Mouse (Mus musculus) heart, postnatal 0 days (tissue): ENCODE measurements at regions not wholly inside any gene's neighbourhood (a gene's known extent, or its start where the extent isn't known, plus 50 kb on each side); places are given as distances from the start of the nearest gene placed in this dataset.
"Not testable (repeated sequence)": the region's sequence is repeated elsewhere in the genome, so short reads cannot be mapped to it uniquely, and the experiment has no call there.

ENCODE experiments used
- ATAC-seq: fragments of 200-750 bp; cut with Nextera tagmentation; 2 replicates; pipeline ENCODE4 v1.8.0; 2017; ENCODE audit warnings: low read depth, moderate number of reproducible peaks, moderate library complexity; ENCODE audit not compliant: insufficient read depth
- DNase-seq: peaks from one replicate; pipeline ENCODE4 v3.0.0-alpha.2; 2016; ENCODE audit warnings: low spot score
- H3K27ac ChIP-seq: fragments of 300-500 bp; sonication (generic); 2 replicates; pipeline ENCODE4 v1.5.1; 2014; ENCODE audit warnings: low read depth, mild to moderate bottlenecking
- H3K27me3 ChIP-seq: fragments of 300-500 bp; sonication (generic); 2 replicates; pipeline ENCODE4 v1.6.1; 2014; ENCODE audit warnings: low read length, mixed read lengths; ENCODE audit not compliant: control insufficient read depth, insufficient read depth
- H3K36me3 ChIP-seq: fragments of 300-500 bp; sonication (generic); replicated peaks from 2 replicates; pipeline ENCODE4 v1.6.1; 2014; ENCODE audit warnings: low read length, mixed read lengths; ENCODE audit not compliant: control insufficient read depth, insufficient read depth
- H3K4me1 ChIP-seq: fragments of 300-500 bp; sonication (generic); 2 replicates; pipeline ENCODE4 v1.6.1; 2014; ENCODE audit warnings: antibody characterized with exemption; ENCODE audit not compliant: control insufficient read depth, insufficient read depth
- H3K4me2 ChIP-seq: fragments of 300-500 bp; sonication (generic); 2 replicates; pipeline ENCODE4 v1.6.1; 2014; ENCODE audit warnings: low read depth, mild to moderate bottlenecking, low read length, moderate library complexity
- H3K4me3 ChIP-seq: fragments of 300-500 bp; sonication (generic); 2 replicates; pipeline ENCODE4 v1.5.1; 2014; ENCODE audit warnings: low read depth, low read length
- H3K9ac ChIP-seq: fragments of 300-500 bp; sonication (generic); replicated peaks from 2 replicates; pipeline ENCODE4 v1.6.1; 2014; ENCODE audit warnings: low read depth, low read length, mixed read lengths
- H3K9me3 ChIP-seq: fragments of 300-500 bp; sonication (generic); replicated peaks from 2 replicates; pipeline ENCODE4 v1.6.1; 2016; ENCODE audit warnings: low read length; ENCODE audit not compliant: control insufficient read depth
- CTCF ChIP-seq: IDR thresholded peaks from 2 replicates; pipeline ENCODE4 v1.5.1; 2016; ENCODE audit warnings: antibody characterized with exemption, control low read depth, low read depth
- EP300 ChIP-seq: IDR thresholded peaks from 2 replicates; pipeline ENCODE4 v1.6.1; 2016; ENCODE audit warnings: antibody characterized with exemption, low read depth
- WGBS: fragments of 180-500 bp; shearing (Covaris S2); extraction: QIAGEN DNeasy Blood & Tissue Kit; methylation state at CpG from one replicate; pipeline ENCODE4 v1.1.7; 2014; 5-methylcytosine and 5-hydroxymethylcytosine counted together

- no peak overlapping the region for H3K4me2 ChIP-seq
- no peak for DNase-seq
- no peaks in the 10 kb centered on the region for H3K9me3 ChIP-seq
- no peak overlapping the region for H3K27ac ChIP-seq
- TF ChIP-seq CTCF (no peak), EP300 (no peak)
- WGBS: 46% methylated on average over 1 of the region's 1 CpGs
- no peaks in the 10 kb centered on the region for H3K4me1 ChIP-seq
- no peak overlapping the region for H3K4me3 ChIP-seq
- H3K27me3 ChIP-seq: no peaks in the 10 kb centered on the region
- no peaks in the 10 kb centered on the region for H3K36me3 ChIP-seq
- no peak overlapping the region for H3K9ac ChIP-seq
- no peak for ATAC-seq
Observed at GRCm38 (mm10) chr12:40921988-40922387, 101.9 kb upstream of the Immp2l start.

- H3K4me3 ChIP-seq: no peak overlapping the region
- no peaks in the 10 kb centered on the region for H3K36me3 ChIP-seq
- H3K27me3 ChIP-seq: no peaks in the 10 kb centered on the region
- DNase-seq: no peak
- 81% methylated on average over 1 of the region's 1 CpGs for WGBS
- H3K9me3 ChIP-seq: no peaks in the 10 kb centered on the region
- no peak overlapping the region for H3K4me2 ChIP-seq
- TF ChIP-seq CTCF: no peak
- no peaks in the 10 kb centered on the region for H3K4me1 ChIP-seq
- no peak for ATAC-seq
- H3K9ac ChIP-seq: no peak overlapping the region
- no peak overlapping the region for H3K27ac ChIP-seq
Observed at GRCm38 (mm10) chr12:40926681-40927080, 97.2 kb upstream of the Immp2l start.

GRCm38 (mm10) chr12:40929409-40929808 lies 94.5 kb upstream of the Immp2l start:
- not testable (repeated sequence) for H3K4me1 ChIP-seq, ATAC-seq, DNase-seq, H3K27me3 ChIP-seq, H3K4me2 ChIP-seq, H3K36me3 ChIP-seq, H3K4me3 ChIP-seq, H3K27ac ChIP-seq, H3K9me3 ChIP-seq, H3K9ac ChIP-seq
- WGBS: 92% methylated on average over 1 of the region's 1 CpGs

GRCm38 (mm10) chr12:40935098-40935759 lies 88.7 kb upstream of the Immp2l start:
- H3K4me2 ChIP-seq: no peak overlapping the region
- H3K27me3 ChIP-seq: no peaks in the 10 kb centered on the region
- no peak for ATAC-seq
- H3K4me1 ChIP-seq: no peaks in the 10 kb centered on the region
- H3K27ac ChIP-seq: no peak overlapping the region
- no peaks in the 10 kb centered on the region for H3K36me3 ChIP-seq
- no peak overlapping the region for H3K9ac ChIP-seq
- DNase-seq: no peak
- TF ChIP-seq EP300 (no peak), CTCF (no peak)
- WGBS: 65% methylated on average over 2 of the region's 2 CpGs
- no peaks in the 10 kb centered on the region for H3K9me3 ChIP-seq
- no peak overlapping the region for H3K4me3 ChIP-seq

- Histone ChIP-seq H3K4me1 (no peaks in the 10 kb centered on the region), H3K4me2 (no peak overlapping the region), H3K36me3 (no peaks in the 10 kb centered on the region), H3K4me3 (no peak overlapping the region), H3K27ac (no peak overlapping the region), H3K9ac (no peak overlapping the region), H3K9me3 (no peaks in the 10 kb centered on the region), H3K27me3 (no peaks in the 10 kb centered on the region)
- no peak for TF ChIP-seq CTCF
- TF ChIP-seq EP300: no peak
- no peak for ATAC-seq
- WGBS: 56% methylated on average over 4 of the region's 4 CpGs
- DNase-seq: no peak
Observed at GRCm38 (mm10) chr12:40937037-40937436, 86.9 kb upstream of the Immp2l start.

GRCm38 (mm10) chr12:40946888-40947287 lies 77.0 kb upstream of the Immp2l start:
- H3K4me3 ChIP-seq: no peak overlapping the region
- no peak overlapping the region for H3K4me2 ChIP-seq
- H3K9ac ChIP-seq: no peak overlapping the region
- no peak overlapping the region for H3K27ac ChIP-seq
- DNase-seq (no peak), ATAC-seq (no peak)
- H3K27me3 ChIP-seq: no peaks in the 10 kb centered on the region
- no peak for TF ChIP-seq EP300
- TF ChIP-seq CTCF: no peak
- WGBS: 57% methylated on average over 6 of the region's 6 CpGs
- H3K36me3 ChIP-seq: no peaks in the 10 kb centered on the region
- no peaks in the 10 kb centered on the region for H3K9me3 ChIP-seq
- H3K4me1 ChIP-seq: no peaks in the 10 kb centered on the region
